Mouse (Mus musculus): ENCODE results near the gene Serpina3a. TPM values are rescaled to one million over a fixed set of nuclear protein-coding genes. Genes with fewer than 3 reads are reported as not detected.

Serpina3a gene
- polyA plus RNA-seq, 1 experiment from 2014 or later = not detected

- Histone ChIP-seq H3K4me1 (ENCODE audit: insufficient read depth, low read depth, low read length) (no peaks in the 10 kb centered on the region), H3K27me3 (replicated peaks; ENCODE audit: insufficient read depth, low read length) (no peaks in the 10 kb centered on the region), H3K36me3 (ENCODE audit: insufficient read depth, low read length) (no peaks in the 10 kb centered on the region), H3K27ac (ENCODE audit: low read length) (no peak overlapping the region), H3K9ac (replicated peaks; ENCODE audit: low read depth) (no peak overlapping the region), H3K4me3 (ENCODE audit: low read depth, low read length) (no peak overlapping the region), H3K4me2 (replicated peaks; ENCODE audit: low read depth, low read length) (no peak overlapping the region), H3K9me3 (ENCODE audit: low read length) (no peaks in the 10 kb centered on the region)
- no peak for DNase-seq (ENCODE audit: low spot score)
- no peak for TF ChIP-seq CTCF (IDR thresholded peaks at IDR 0.05)
- TF ChIP-seq EP300 (IDR thresholded peaks at IDR 0.05) = no peak
- ATAC-seq = no peak
- WGBS = 60% methylated on average over 5 of the region's 5 CpGs
Observed at GRCm38 (mm10) chr12:104072286-104072685, 40.2 kb upstream of the Serpina3a start.

- Histone ChIP-seq H3K9me3 (ENCODE audit: low read length) (no peaks in the 10 kb centered on the region), H3K4me1 (ENCODE audit: insufficient read depth, low read depth, low read length) (no peaks in the 10 kb centered on the region), H3K27ac (ENCODE audit: low read length) (no peak overlapping the region), H3K4me2 (replicated peaks; ENCODE audit: low read depth, low read length) (no peak overlapping the region), H3K36me3 (ENCODE audit: insufficient read depth, low read length) (no peaks in the 10 kb centered on the region), H3K4me3 (ENCODE audit: low read depth, low read length) (no peak overlapping the region), H3K27me3 (replicated peaks; ENCODE audit: insufficient read depth, low read length) (no peaks in the 10 kb centered on the region), H3K9ac (replicated peaks; ENCODE audit: low read depth) (no peak overlapping the region)
- ATAC-seq (no peak), DNase-seq (ENCODE audit: low spot score) (no peak)
- TF ChIP-seq CTCF (IDR thresholded peaks at IDR 0.05) (no peak), EP300 (IDR thresholded peaks at IDR 0.05) (no peak)
- WGBS = 62% methylated on average over 2 of the region's 2 CpGs
Observed at GRCm38 (mm10) chr12:104090119-104090518, 22.4 kb upstream of the Serpina3a start.

- ATAC-seq = no peak
- no peaks in the 10 kb centered on the region for H3K9me3 ChIP-seq (ENCODE audit: low read length)
- no peak overlapping the region for H3K4me2 ChIP-seq (replicated peaks; ENCODE audit: low read depth, low read length)
- TF ChIP-seq CTCF (IDR thresholded peaks at IDR 0.05) = no peak
- no peak for TF ChIP-seq EP300 (IDR thresholded peaks at IDR 0.05)
- H3K27ac ChIP-seq (ENCODE audit: low read length) = no peak overlapping the region
- no peaks in the 10 kb centered on the region for H3K4me1 ChIP-seq (ENCODE audit: insufficient read depth, low read depth, low read length)
- WGBS = 61% methylated on average over 1 of the region's 1 CpGs
- H3K36me3 ChIP-seq (ENCODE audit: insufficient read depth, low read length) = no peaks in the 10 kb centered on the region
- H3K4me3 ChIP-seq (ENCODE audit: low read depth, low read length) = no peak overlapping the region
- no peak overlapping the region for H3K9ac ChIP-seq (replicated peaks; ENCODE audit: low read depth)
- H3K27me3 ChIP-seq (replicated peaks; ENCODE audit: insufficient read depth, low read length) = no peaks in the 10 kb centered on the region
- DNase-seq (ENCODE audit: low spot score) = no peak
Observed at GRCm38 (mm10) chr12:104091303-104091702, 21.2 kb upstream of the Serpina3a start.

- no peaks in the 10 kb centered on the region for H3K36me3 ChIP-seq (ENCODE audit: insufficient read depth, low read length)
- 72% methylated on average over 6 of the region's 6 CpGs for WGBS
Observed at GRCm38 (mm10) chr12:104100768-104101167, 11.8 kb upstream of the Serpina3a start, which contains the start of gene Serpina5. Gene Serpina5, plus strand, starts transcription at chr12:104101113.

GRCm38 (mm10) chr12:104105847-104106246 lies 6.7 kb upstream of the Serpina3a start:
- Histone ChIP-seq H3K9me3 (ENCODE audit: low read length) (no peaks in the 10 kb centered on the region), H3K4me3 (ENCODE audit: low read depth, low read length) (no peak overlapping the region), H3K9ac (replicated peaks; ENCODE audit: low read depth) (no peak overlapping the region), H3K27me3 (replicated peaks; ENCODE audit: insufficient read depth, low read length) (no peaks in the 10 kb centered on the region), H3K27ac (ENCODE audit: low read length) (no peak overlapping the region), H3K36me3 (ENCODE audit: insufficient read depth, low read length) (no peaks in the 10 kb centered on the region), H3K4me2 (replicated peaks; ENCODE audit: low read depth, low read length) (no peak overlapping the region), H3K4me1 (ENCODE audit: insufficient read depth, low read depth, low read length) (no peaks in the 10 kb centered on the region)
- ATAC-seq (no peak), DNase-seq (ENCODE audit: low spot score) (no peak)
- TF ChIP-seq EP300 (IDR thresholded peaks at IDR 0.05) (no peak), CTCF (IDR thresholded peaks at IDR 0.05) (no peak)

More at GRCm38 (mm10) chr12:104100768-104101167, 11.8 kb upstream of the Serpina3a start, which contains the start of gene Serpina5:
- DNase-seq (ENCODE audit: low spot score) (no peak), ATAC-seq (no peak)
- TF ChIP-seq EP300 (IDR thresholded peaks at IDR 0.05) = no peak
- no peak for TF ChIP-seq CTCF (IDR thresholded peaks at IDR 0.05)
- Histone ChIP-seq H3K27me3 (replicated peaks; ENCODE audit: insufficient read depth, low read length) (no peaks in the 10 kb centered on the region), H3K27ac (ENCODE audit: low read length) (no peak within 1 kb of the TSS), H3K9ac (replicated peaks; ENCODE audit: low read depth) (no peak within 1 kb of the TSS), H3K4me2 (replicated peaks; ENCODE audit: low read depth, low read length) (no peak within 1 kb of the TSS), H3K9me3 (ENCODE audit: low read length) (no peaks in the 10 kb centered on the region), H3K4me3 (ENCODE audit: low read depth, low read length) (no peak within 1 kb of the TSS), H3K4me1 (ENCODE audit: insufficient read depth, low read depth, low read length) (no peaks in the 10 kb centered on the region)

GRCm38 (mm10) chr12:104106919-104107318 lies 5.6 kb upstream of the Serpina3a start:
- H3K9ac ChIP-seq (replicated peaks; ENCODE audit: low read depth) = no peak overlapping the region
- H3K4me3 ChIP-seq (ENCODE audit: low read depth, low read length) = no peak overlapping the region
- H3K27me3 ChIP-seq (replicated peaks; ENCODE audit: insufficient read depth, low read length) = no peaks in the 10 kb centered on the region
- no peak for TF ChIP-seq EP300 (IDR thresholded peaks at IDR 0.05)
- no peak for TF ChIP-seq CTCF (IDR thresholded peaks at IDR 0.05)
- ATAC-seq (no peak), DNase-seq (ENCODE audit: low spot score) (no peak)
- H3K4me2 ChIP-seq (replicated peaks; ENCODE audit: low read depth, low read length) = no peak overlapping the region
- H3K27ac ChIP-seq (ENCODE audit: low read length) = no peak overlapping the region
- no peaks in the 10 kb centered on the region for H3K9me3 ChIP-seq (ENCODE audit: low read length)
- no peaks in the 10 kb centered on the region for H3K4me1 ChIP-seq (ENCODE audit: insufficient read depth, low read depth, low read length)
- no peaks in the 10 kb centered on the region for H3K36me3 ChIP-seq (ENCODE audit: insufficient read depth, low read length)

GRCm38 (mm10) chr12:104108507-104108906 lies 4.0 kb upstream of the Serpina3a start:
- TF ChIP-seq CTCF (IDR thresholded peaks at IDR 0.05) = no peak
- no peak for TF ChIP-seq EP300 (IDR thresholded peaks at IDR 0.05)
- no peak overlapping the region for H3K4me2 ChIP-seq (replicated peaks; ENCODE audit: low read depth, low read length)
- H3K36me3 ChIP-seq (ENCODE audit: insufficient read depth, low read length) = no peaks in the 10 kb centered on the region
- 68% methylated on average over 2 of the region's 2 CpGs for WGBS
- DNase-seq (ENCODE audit: low spot score) (no peak), ATAC-seq (no peak)
- H3K27ac ChIP-seq (ENCODE audit: low read length) = no peak overlapping the region
- H3K27me3 ChIP-seq (replicated peaks; ENCODE audit: insufficient read depth, low read length) = no peaks in the 10 kb centered on the region
- H3K4me1 ChIP-seq (ENCODE audit: insufficient read depth, low read depth, low read length) = no peaks in the 10 kb centered on the region
- no peaks in the 10 kb centered on the region for H3K9me3 ChIP-seq (ENCODE audit: low read length)
- H3K9ac ChIP-seq (replicated peaks; ENCODE audit: low read depth) = no peak overlapping the region
- no peak overlapping the region for H3K4me3 ChIP-seq (ENCODE audit: low read depth, low read length)

All from lung, postnatal 0 days (tissue).